Mouse (Mus musculus): Measurements from ENCODE around the gene Car12. TPM values are rescaled to one million over a fixed set of nuclear protein-coding genes. Genes with fewer than 3 reads are reported as not detected.
A peak's percentile ranks its signal among the peaks of the same experiment; 100 is the strongest.

Car12 gene
- 10 to 100 TPM in 1 of 2 experiments, 1 to 10 TPM in 1; 8.7 to 15.4 TPM for total RNA-seq (2021)

DNA sequence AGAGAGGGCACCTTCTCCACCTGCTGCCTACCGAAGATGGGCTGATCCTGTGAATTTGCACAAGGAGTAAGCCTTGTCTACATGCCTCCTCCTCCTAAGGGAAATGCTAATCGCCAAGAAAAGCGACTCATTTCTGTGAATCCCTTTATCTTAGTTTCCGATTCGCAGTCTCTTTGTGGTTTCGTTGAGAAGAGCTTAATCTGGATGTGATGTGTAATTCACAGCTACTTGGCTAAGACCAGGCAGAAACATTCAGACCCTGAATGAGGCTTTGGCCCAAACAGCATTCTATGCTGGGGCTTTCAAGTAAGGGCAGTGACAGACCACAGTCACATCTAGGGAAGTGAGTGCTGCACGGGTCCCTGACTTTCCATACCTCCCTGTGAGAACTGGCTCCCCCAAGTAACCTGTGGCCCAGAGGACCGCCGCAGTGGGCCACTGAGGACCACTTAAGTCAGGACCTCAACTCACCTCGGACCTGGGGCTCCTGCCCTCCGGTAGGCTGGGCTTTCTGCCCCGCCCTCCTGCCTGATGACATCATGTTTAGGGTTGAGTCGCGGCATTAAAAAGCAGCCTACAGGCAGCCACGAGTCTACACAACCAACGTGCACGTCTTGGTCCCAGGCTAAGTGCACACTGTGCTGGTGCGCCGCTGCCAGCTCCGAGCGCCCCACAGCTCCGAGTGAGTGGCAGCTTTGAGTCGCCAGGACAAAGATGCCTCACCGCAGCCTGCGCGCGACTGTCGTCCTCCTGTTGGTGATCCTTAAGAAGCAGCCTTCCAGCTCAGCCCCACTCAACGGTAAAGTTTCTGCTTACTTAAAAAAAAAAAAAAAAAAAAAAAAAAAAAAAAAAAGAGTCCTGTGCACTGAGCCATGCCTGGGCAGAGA is at the start of gene Car12:
Car12 (plus strand) TSS at position 552 of the 887 bp plus-strand sequence.
- DNase-seq (ENCODE audit: low spot score in 2 of 2): peak; percentile 17 to 34
- intact Hi-C loops (cut with DNase I): no loop called here

DNA sequence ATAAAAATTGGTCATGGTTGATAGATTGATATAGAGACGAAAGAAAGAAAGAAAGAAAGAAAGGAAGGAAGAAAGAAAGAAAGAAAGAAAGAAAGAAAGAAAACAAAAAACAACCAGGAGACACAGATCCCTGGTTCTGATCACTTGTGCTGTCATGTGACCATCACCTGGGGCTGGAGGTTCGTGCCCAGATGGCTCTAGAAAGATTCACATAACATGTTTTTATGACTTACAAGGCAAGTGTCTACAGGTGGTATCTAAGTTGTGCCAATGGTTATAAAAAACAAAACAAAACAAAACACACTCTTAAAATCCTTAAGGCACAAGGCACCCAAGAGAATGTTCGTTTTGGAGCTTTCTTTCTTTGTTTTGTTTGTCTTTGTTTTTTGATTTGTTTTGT is 49.7 kb upstream of the Car12 start:
- intact Hi-C loops (cut with DNase I): no loop called here

DNA sequence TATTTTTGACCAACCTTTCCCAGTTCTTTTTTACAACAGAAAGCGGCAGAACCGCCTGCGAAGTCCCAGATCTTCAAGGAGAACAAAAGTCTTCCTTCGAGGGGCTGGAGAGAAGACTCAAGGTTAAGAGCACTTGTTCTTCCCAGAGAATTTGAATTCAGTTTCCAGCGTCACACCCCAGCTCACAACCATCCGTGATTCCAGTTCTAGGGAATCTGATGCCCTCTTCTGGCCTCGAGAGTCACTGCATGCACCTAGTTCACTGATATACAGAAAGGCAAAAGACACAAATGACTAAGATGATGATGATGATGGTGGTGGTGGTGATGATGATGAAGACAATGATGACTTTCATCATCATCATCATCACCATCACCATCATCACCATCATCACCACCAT is 48.9 kb upstream of the Car12 start:
- no peak for DNase-seq (ENCODE audit: low spot score in 2 of 2)
- intact Hi-C loops (cut with DNase I): no loop called here

More for the DNA sequence above, 49.7 kb upstream of the Car12 start:
- DNase-seq (ENCODE audit: low spot score in 2 of 2): no peak

DNA sequence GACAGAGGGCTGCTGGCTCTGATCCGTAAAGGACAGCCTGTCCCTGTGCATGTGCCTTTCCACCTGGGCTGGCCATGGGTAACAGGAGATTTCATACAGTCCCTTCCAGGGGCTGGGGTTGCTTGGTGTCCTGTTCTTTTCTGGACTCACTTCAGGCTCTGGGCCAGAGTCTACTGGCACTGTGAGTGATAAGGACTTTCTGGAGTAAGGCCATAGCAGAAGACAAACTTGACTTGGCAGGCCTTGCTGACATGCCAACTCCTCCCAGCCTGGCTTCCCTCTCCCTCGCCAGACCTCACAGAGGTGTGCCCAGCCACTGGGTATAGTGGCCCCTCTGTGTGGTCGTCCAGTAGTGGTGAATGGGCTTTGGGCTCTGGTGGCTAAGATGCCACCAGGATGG is 47.3 kb upstream of the Car12 start:
- intact Hi-C loops (cut with DNase I): no loop called here
- no peak for DNase-seq (ENCODE audit: low spot score in 2 of 2)

DNA sequence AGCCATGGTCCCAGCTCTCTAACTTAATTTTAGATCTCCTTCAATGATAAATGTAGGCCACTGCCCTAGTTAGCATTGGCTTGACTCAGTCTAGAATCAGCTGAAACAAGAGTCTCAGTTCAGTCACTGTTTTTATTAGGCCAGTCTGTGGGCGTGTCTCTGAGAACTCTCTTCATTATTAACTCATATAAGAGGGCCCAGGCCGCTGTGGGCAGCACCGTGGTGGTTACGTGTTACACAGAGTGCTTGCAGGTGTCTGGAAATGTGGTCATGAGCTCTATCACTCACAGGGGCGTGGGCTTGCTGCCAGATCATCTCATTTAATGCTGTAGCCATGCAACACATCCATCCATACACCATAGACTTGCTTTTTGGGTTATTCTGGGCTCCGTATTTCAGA is 46.4 kb upstream of the Car12 start:
- no peak for DNase-seq (ENCODE audit: low spot score in 2 of 2)
- intact Hi-C loops (cut with DNase I): no loop called here

DNA sequence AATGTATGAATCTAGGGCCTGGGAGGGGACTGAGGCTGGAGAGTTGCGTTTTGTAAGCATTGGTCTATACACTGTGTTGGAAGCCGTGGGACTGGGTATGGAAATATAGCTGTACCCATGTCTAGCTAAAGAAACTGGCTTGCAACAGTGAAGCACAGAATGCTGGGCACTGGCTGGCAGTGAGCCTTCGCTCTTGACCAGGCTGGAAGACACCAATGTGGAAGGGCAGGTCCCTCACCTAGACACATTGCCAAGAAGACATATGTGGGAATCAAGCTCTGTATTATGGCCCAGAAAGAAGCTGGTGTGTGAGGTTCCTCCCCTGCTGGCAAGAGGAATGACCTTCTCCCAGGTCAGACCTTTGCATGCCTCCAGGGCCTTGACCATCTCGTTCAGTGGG is 45.6 kb upstream of the Car12 start:
- intact Hi-C loops (cut with DNase I): no loop called here

DNA sequence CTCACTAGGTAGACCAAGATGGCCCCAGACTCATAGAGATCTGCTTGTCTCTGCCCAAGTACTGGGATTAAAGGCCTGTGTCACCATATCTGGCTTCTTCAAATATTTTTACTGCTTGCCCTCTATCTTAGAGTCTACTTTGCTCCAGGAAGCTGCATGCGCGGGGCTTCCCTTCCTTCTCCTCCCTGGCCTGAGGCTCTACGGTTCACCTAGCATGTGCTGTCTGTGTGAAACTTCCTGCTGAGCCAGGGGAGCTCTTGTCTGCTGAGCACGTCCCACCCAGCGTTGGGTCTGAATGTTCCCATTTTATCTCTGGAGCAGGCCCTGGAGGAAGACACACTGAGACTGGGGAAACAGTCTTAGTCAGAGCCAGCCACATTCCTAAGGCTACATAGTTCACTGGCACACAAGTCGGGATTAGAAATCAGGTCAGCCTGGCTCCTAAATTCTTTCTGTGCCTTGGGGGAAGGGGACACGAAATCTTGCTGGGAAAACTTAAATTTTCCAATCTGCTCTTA is 43.9 kb upstream of the Car12 start:
- intact Hi-C loops (cut with DNase I): no loop called here
- DNase-seq (ENCODE audit: low spot score in 2 of 2): no peak

More for the DNA sequence above, 45.6 kb upstream of the Car12 start:
- DNase-seq (ENCODE audit: low spot score in 2 of 2): no peak

DNA sequence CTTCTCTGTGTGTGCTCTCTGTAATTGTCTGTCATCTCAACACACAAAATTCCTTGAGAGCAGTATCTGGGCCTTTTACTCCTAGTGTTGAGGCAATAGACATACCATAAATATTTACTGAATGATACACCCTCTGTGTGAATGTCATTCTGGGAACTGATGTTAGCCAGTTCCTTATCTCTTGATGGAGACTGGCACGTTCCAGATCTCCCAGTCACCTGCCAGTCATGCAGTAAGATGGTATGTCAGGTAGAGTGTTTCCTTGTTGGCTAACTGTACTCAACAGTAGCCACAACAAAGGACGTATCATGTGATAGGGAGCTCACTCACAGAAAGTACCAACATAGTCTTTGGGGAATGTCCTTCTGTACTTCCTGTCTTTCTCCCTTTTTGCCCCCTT is 39.7 kb upstream of the Car12 start:
- DNase-seq (ENCODE audit: low spot score in 2 of 2): no peak
- intact Hi-C loops (cut with DNase I): no loop called here

DNA sequence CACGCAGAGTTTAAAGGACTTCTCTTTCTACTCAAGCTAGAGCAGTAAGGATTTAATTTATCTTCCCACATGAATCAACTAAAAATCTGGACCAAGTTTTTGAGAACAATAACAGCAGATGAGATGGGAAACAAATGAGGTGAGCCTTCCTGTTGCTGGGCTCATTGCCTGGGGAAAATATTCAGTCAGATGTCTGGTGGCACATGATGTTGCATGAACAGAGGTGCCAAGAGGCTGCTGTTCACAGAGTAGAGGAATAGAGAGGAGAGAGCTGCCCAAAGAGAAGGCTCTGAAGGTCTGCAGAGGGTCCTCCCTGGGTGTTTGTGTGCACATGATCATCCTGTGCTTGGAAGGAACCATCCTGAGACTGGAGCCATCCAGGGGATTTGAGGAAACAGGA is 37.9 kb upstream of the Car12 start:
- intact Hi-C loops (cut with DNase I): no loop called here
- no peak for DNase-seq (ENCODE audit: low spot score in 2 of 2)

DNA sequence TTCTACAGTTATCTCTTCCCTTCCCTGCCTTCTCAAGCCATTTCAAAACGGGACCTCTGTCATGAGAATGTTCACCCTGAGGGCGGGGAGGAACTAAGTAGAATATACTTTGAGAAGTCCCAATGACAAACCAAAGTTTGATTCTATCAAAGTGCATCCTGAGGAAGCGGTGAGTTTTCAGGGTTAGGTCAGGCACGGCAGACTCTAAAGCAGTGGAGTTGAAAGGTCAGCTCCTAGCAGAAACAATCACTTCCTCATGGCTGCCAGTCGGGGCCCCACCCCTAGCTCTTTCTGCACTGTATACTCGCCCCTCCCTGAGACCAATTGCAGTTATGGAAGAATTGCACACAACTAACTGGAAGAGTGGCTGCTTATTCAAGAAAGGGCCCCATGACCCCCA is 33.4 kb upstream of the Car12 start:
- no peak for DNase-seq (ENCODE audit: low spot score in 2 of 2)
- intact Hi-C loops (cut with DNase I): no loop called here

DNA sequence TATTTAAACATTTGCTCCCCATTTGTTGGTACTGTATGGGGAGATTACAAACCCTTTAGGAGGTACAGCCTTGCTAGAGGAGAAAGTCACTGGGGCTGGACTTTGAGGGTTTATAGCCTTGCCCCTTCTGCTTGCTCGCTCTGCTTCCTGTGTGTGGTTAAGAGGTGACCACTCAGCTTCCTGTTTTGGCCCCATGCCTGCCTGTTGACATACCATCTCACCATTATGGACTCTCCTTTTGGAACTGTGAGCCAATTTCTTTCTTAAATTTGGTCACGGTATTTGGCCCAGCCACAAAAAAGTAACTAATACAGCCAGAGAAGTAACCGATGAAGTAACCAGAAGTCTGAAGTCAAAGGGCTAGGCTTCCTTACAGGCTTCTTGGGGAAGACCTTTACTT is 30.7 kb upstream of the Car12 start:
- no peak for DNase-seq (ENCODE audit: low spot score in 2 of 2)
- intact Hi-C loops (cut with DNase I): no loop called here

DNA sequence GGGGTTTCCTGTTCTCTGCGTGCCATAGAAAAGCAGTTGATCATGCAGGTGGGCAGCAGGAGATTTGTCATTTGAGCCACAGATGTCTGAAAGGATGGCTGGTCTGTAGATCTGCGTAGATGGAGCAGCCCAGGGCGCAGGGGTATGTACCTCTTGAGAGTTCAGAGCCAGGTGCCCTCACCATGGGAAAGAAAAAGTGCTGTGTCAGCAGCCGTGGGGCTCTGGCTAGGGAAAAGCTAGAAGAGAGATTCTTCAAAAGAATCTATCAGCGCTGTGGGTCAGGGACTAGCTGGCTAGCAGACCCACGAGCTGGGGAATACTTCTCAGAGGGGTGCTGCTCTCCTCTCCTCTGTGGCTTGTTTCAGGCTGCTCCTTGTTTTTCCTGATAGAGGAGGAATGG is 27.8 kb upstream of the Car12 start:
- intact Hi-C loops (cut with DNase I): no loop called here

DNA sequence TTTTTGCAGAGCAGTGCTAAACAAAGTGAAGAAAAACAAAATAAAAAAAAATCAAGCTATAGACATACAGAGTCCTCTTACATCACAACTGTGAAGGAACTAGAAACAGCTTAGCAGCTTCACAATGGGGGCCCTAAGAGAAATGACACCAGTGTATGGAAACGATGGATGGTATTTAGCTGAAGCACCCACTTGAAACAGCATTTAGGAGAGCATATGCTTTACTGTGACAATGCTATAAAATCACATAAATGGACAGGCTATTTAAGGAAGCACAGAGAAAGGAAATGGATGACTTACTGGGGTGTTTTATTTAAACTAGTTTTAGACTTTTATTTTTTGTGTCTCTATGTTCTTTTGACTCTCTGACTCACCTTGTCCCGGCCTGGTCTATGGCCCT is 25.8 kb upstream of the Car12 start:
- intact Hi-C loops (cut with DNase I): no loop called here
- DNase-seq (ENCODE audit: low spot score in 2 of 2): no peak

More for the DNA sequence above, 27.8 kb upstream of the Car12 start:
- no peak for DNase-seq (ENCODE audit: low spot score in 2 of 2)

DNA sequence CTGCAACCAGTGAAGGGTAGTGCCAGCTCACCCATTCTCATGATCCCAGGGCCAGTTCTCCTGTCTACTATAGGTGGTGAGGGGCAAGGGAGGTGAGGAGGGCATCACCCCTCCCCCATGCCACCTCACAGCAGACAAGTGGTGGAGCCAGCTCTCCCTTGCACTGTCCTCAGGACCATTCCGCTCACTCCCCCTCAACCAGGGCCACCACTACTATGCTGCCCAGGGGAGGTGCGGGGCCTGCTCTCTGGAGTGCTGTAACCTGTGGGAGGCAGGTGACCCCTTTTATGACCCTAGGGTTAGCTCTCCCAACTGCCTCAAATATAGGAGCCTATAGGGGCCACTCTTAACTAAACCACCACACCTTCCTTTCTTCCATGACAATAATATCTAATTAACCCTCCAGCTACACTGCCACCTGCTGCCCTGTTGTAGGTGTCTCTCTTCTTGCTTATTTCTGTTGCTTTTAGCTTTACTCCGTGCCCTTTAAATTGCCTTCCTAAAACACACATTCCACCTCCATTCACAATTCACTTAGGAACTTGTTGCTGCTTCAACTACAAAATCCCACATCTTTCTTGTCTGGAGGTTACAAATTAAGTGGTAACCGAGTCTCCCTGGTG is 21.7 kb upstream of the Car12 start:
- DNase-seq (ENCODE audit: low spot score in 2 of 2): no peak
- intact Hi-C loops (cut with DNase I): no loop called here

DNA sequence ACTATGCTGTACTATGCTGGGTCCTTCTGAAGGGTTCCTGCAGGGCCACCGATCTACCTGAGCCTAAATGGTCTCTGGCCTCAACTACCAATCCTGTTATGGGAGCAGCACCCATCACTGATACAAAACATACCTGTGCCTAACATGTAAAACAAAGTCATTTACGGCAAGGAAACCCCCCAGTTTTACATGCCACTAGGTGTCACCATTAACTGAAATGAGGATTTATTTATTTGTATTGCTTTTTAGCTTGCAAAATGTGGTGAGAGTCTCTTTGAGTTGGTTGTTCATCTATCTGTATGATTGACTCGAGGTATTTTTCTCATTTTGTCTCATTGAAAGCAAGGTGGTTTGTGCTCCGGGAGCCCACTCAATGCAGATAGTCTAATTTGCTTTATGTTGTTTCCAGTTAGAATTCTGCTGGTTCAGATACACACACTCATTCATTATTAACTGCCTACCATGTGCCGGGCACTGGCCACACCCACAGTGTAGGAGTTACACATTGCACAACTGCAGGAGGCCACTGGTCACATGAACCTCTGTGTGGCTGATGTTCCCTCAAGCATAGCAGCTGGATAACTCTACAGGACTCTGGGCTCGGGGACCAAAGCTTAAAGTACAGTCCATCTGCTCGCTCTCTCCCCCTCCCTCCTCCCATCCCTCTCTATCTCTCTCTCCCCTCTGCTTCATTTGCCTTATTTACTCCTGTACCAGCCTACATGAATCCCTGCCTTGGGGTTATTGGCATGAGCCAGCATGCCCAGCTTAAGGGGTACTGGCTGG is 15.9 kb upstream of the Car12 start:
- no peak for DNase-seq (ENCODE audit: low spot score in 2 of 2)

DNA sequence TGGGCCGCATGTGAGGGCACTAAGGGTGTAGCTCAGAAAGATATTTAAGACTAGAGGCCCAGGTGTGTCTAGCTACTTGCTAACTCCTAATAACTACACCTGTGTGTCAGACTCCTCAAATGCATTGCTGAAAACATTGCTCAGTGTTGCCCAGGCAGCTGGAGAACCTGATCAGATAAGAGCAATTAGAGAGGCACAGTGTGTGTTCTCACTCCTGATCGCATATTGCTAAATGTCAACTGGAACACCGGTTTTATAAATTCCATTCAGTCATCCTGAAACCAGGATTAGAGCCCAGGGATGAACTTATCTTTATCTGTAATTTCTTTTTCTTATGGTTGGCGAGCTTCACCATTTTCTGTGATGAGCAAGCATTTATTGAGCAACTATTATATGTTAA is 13.7 kb upstream of the Car12 start:
- DNase-seq (ENCODE audit: low spot score in 2 of 2): no peak
- intact Hi-C loops (cut with DNase I): loop anchor here (5.0 kb wide), 1 partner anchor 88 kb away; no protein-coding TSS in a partner anchor

More for the DNA sequence above, 15.9 kb upstream of the Car12 start:
- intact Hi-C loops (cut with DNase I): loop anchor here (5.0 kb wide), 1 partner anchor 90 kb away; no protein-coding TSS in a partner anchor

DNA sequence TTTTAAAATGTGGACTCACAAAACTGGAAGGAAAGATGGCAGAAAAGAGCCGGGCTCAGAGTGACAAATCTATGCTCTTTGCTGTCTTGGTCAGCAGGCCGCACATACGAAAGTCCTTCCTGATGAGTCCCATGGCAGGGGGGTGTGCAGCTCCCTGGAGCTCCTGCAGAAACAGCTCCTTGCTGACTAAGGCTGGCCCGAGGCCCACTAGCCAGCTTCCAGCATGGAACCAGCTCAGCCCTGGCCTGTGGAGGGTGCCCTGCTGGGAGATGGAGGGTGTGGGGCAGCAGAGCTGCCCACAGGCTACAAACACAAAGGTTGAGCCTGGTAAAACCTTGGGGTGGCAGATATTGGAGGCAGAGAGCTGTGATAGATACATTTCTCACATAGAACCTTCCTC is 10.5 kb upstream of the Car12 start:
- DNase-seq (ENCODE audit: low spot score in 2 of 2): no peak
- intact Hi-C loops (cut with DNase I): no loop called here

DNA sequence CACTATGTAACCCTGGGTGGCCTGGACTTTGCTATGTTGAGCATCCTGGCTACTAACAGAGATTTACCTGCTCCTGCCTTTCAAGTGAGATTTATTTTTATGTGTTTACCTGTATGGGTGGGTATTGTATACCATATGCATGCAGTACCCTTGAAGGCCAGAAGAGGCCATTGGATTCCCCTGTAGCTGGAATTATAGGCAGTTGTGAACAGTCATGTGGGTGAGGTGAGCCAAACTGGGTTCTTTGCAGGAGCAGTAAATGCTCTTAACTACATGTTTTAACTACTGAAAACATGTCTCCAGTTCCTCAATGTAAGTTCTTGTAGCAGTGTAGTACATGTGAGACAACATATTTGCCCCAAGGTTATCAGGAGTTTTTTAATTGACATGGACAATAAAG is 8.1 kb upstream of the Car12 start:
- no peak for DNase-seq (ENCODE audit: low spot score in 2 of 2)
- intact Hi-C loops (cut with DNase I): loop anchor here (5.0 kb wide), 1 partner anchor 58 kb away; no protein-coding TSS in a partner anchor

DNA sequence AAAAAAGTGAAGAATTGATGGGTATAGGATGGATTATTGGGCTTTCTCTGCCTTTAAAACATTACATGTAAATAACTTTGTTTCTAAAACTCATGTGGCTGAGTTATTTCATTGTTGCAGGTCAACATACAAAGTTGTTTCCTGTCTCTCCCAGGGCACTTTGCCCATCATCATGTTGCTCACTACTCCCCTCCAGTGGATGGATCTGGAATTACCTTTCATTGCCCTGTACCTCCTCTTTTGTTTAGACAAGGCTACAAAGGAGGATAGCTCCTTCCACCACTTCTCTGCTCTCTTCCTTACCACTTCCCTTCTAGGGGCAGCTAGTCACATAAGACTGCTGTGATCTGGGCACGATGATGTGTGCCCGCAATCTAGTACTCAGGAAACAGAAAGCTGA is 7.7 kb upstream of the Car12 start:
- intact Hi-C loops (cut with DNase I): loop anchor here (5.0 kb wide), 1 partner anchor 58 kb away; no protein-coding TSS in a partner anchor
- peak; percentile 58 to 64 for DNase-seq (ENCODE audit: low spot score in 2 of 2)

Measured in left cerebral cortex, postnatal 36 days (tissue).